Mouse (Mus musculus) heart, postnatal 25 days (tissue): ENCODE data around the gene Jsrp1. TPM values are rescaled to one million over a fixed set of nuclear protein-coding genes. Genes with fewer than 3 reads are reported as not detected.
A peak's percentile ranks its signal among the peaks of the same experiment; 100 is the strongest.
"Not testable (repeated sequence)": the region's sequence is repeated elsewhere in the genome, so short reads cannot be mapped to it uniquely, and the experiment has no call there.

Experiments
- DNase-seq: peaks from one replicate; pipeline ENCODE4 v3.0.0; 2022; ENCODE audit warnings: low spot score
- intact Hi-C: fragments of 180-260 bp; cut with DNase I; formaldehyde crosslinking; loops from one replicate; pipeline ENCODE4 v1.15.1; 2025
- total RNA-seq, 2 experiments: library from RNA; stranded (reverse); gene quantifications; 2 replicates each; pipeline ENCODE4 v1.2.3; 2021

Jsrp1 gene
- total RNA-seq, 2 experiments from 2014 or later = 0.48 to 0.81 TPM

DNA sequence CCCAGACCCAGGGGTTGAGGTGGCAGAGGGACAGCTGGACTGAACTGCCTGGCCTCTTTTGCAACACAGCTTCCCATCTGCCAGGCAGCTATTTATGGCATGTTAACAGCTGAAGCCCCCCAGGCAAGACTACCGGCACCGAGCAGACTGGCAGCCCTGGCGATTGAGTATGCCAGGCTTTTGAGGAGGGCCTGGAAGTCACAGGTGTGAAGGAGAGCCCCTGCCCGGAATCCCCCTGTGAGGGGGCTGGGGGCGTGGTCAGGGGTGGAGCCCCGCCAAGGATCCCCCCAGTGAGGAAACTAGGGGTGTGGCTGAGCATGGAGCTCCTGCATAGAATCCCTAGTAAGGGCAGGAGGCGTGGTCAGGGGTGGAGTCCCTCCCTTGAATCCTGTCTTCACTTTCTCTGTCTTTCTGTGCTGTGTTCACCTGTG, 23.7 kb upstream of the Jsrp1 start:
- no peak for DNase-seq
- intact Hi-C loops = no loop called here

DNA sequence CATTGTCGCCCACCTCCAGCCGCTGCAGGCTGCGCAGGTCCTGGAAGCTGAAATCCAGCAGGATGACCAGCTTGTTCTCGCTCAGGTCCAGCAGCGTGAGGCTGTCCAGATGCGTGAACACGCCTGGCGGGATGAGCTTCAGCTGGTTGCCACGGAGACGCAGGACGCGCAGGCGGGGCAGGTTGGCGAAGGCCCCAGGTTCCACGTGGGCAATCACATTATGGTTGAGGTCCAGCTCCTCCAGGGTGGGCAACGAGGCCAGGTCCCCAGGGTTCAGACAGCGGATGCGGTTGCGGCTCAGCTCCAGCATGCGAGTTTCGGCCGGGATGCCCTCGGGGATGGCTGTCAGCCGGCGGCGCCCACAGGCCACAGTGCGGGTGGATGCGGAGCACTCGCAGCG, 22.3 kb upstream of the Jsrp1 start:
- DNase-seq = no peak
- intact Hi-C loops = no loop called here

DNA sequence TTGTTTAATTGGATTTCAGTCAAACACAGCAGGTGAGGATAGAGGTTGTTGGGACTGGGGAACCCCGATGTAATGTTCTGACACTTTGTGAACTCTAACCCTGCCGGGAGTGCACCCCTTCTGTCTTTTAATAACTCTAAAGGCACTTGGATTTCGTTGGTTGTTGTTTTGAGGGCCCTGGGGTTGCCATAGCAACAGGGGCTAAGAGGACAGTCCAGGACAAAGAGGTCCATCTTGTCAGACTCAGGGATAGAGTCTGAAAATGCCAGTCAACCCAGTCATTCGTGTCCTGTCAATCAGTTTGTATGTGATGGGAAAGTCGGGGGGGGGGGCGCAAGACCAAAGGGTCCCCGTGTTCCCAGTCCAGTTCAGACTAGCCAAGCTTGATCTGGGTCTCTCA, 19.5 kb upstream of the Jsrp1 start:
- intact Hi-C loops = no loop called here
- no peak for DNase-seq

DNA sequence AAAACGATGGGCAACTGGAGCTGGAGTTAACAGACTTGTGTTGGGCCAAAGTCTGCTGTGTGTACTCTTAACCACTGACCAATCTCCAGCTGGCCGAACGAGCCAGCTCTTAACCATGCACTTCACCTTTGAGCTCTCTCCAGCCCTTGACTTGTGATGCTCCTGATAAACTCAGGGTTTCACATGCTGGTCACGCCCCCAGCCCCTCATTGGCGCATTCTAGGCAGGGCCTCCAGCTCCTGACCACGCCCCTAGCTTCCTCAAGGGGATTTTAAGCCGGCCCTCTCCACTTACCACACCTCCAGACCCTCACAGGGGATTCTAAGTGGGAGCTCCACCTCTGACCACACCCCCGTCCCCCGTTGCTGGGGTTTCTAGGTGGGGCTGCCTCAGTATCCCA, 17.8 kb upstream of the Jsrp1 start:
- DNase-seq = no peak
- intact Hi-C loops = no loop called here

DNA sequence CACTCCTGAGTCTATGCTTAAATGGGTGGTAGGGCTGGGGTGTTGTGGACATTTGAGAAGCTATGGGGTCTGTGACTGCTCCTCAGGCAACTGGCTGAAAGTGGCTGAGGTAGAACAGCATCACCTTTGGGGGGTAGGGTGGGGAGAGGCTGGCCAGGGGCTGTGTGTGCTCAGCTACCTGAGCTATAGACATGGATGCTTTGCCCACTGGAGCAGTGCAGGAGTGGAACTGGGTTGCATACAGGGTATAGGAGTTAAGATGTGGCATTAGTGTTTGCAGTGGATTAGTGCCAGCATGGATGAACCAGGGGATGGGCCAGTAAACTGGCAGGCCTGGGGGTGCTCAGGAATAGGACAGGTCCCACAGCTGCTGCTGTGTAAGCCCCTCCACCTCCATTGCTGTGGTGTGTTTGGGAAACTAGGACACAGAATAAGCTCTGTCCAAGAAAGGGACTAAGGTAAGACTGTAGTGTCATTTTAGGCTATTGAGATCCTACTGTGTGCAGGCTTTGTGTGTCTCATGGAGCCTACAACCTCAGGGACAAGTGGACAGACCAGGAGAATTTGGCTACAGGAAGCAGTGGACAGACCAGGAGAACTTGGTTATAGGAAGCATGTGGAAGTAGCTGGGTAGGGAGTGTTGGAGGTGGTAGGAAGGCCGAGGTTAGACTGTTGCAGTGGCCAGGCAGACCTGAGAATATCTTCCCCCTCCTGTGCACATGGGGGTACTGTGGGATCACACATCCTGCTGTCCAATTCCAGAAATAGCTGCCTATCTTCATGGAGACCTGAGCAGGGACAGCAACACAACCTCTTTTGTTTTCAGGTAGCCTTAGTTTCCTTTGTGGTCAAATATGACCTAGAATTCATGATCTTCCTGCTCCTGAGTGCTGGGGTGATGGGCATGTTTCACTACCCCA, 16.3 kb upstream of the Jsrp1 start:
- no peak for DNase-seq
- intact Hi-C loops = no loop called here

DNA sequence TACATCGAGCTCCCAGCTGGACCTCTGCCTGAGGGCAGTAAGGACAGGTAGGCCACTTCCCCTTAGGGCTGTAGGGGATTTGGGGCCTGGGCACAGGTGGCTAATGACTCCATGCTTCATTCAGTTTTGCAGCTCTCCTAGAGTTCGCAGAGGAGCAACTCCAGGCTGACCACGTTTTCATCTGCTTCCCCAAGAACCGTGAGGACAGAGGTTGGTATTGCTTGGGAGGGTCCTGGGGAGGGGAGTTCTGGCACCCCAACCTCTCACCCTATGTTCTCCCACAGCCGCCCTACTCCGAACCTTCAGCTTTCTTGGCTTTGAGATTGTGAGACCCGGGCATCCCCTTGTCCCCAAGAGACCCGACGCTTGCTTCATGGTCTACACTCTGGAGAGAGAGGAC, 15.3 kb upstream of the Jsrp1 start:
- intact Hi-C loops, DNase-seq: not testable (repeated sequence)

GRCm38 (mm10) chr10:80827870-80828420, 14.6 kb upstream of the Jsrp1 start:
- DNase-seq = no peak
- intact Hi-C loops = loop anchor here (2.0 kb wide), 1 partner anchor 29 kb away; the partner anchor contains the start of genes Plekhj1 and Sf3a2

DNA sequence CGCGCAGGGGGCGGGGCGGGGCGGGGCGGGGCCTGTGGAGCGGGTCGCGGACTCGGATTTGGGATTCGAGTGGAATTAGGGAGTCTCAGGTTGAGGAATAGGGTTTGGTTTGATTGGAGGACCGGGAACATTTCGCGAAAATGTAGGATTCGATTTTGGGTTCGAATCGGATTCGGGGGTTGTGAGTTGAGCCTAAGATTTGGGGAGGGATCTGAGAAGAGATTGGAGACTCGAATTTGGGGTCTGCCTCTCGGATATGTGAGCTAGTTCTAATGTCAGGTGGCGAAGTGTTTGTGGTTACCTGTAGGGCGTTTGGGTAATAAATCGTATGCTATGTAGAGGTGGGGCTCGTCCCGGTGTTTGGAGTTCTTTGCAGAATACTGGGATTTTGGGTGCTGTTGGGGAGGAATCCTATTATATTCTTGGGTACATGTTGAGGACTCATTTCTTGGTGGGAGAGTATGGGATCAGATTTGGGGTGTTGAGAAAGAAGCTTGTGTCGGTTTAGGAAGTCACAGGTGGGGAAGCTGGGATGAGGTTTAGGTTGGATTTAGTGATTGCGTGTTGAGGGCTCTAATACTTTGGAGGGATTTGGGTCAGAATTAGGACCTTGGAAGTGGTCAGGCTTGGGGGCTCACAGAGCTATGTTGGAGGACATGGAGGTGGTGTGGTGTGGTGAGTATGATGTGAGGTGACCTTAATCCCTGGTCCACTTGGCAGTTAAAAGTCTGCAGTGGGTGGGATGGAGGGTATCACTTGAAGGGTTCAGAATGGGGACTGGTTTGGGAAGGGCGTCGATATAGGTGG, 14.0 kb upstream of the Jsrp1 start:
- intact Hi-C loops = loop anchor here (2.0 kb wide), 1 partner anchor 28 kb away; the partner anchor contains the start of genes Plekhj1 and Sf3a2

DNA sequence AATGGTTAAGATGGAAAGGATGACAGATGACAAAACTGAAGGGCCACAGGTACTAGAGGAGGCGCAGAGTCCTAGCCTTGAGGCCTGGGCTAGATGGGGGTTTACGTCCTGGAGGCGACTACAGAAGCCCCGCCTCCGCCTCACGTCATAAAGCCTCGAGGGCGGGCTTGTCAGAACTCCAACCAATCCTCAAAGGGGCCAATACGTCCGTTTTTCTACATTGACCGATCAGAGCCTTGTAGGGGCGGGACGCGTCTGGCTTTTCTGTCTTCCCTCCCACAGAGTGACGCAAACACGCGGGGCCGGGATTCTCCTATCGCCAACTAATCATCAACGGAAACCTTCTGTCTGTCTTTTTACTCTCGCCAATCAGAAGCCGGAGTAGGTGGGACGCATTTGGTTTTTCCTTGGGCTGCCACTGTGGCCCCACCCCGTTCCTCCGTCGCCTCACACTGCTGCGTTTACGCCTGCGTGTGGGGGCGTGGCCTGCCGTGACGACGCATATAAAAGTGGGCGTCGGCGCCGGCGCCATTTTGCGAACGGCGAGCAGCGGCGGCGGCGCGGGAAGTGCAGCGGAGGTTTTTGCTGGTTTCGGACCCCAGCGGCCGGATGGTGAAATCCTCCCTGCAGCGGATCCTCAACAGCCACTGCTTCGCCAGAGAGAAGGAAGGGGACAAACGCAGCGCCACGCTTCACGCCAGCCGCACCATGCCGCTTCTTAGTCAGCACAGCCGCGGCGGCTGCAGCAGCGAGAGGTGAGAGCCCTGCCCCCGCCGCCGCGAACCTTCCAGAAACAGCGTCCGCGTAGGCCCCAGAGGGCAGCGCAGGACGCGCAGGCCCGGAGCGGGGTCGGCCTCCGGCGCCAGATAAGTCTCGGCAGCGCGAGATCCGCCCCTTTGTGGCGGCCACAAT, 13.1 kb upstream of the Jsrp1 start, which contains the start of gene Oaz1:
Gene Oaz1 (plus strand): TSS at position 506 of the 912 bp plus-strand sequence.
- DNase-seq = peak; percentile 100
- intact Hi-C loops = loop anchor here (2.0 kb wide), 1 partner anchor 28 kb away; the partner anchor contains the start of genes Plekhj1 and Sf3a2

More for the DNA sequence above, 14.0 kb upstream of the Jsrp1 start:
- no peak for DNase-seq

GRCm38 (mm10) chr10:80824827-80825226, 11.5 kb upstream of the Jsrp1 start:
- no peak for DNase-seq
- intact Hi-C loops = no loop called here

DNA sequence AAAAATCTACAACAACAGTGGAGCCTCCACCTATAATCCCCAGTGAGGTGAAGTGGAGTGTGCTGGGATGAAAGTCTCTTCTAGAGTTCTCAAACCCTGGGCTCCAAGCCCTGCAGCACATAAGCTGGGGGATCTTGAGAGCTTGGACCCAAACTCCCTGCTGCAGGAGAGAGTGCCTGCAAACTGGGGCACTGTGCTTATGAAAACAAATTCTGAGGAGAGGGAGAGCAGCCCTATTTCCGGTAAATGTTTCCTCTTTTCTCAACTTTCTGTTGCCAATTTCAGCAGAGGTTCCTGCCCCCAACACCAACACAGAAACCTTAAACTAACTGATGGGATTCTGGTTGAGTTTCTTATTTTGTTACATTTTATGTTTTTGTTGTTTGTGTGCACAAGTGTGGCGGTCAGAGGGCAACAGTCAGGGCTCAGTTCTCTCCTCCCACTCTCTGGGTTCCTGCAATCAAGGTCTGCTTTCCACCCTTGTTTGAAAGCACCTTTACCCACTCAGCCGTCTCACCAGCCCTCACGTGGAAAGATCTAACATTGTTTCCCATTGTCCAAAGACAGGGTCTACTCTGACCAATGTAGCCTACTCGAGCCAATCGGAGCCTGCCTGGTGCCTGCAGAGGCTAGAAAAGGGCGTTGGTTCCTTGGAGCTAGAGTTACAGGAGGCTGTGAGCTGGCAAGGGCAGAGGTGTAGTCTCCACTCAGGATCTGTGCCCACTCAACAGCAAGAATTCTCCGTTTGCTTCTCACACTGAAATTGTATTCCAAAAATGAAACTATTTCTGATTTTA, 10.7 kb upstream of the Jsrp1 start:
- intact Hi-C loops = no loop called here
- DNase-seq = no peak

DNA sequence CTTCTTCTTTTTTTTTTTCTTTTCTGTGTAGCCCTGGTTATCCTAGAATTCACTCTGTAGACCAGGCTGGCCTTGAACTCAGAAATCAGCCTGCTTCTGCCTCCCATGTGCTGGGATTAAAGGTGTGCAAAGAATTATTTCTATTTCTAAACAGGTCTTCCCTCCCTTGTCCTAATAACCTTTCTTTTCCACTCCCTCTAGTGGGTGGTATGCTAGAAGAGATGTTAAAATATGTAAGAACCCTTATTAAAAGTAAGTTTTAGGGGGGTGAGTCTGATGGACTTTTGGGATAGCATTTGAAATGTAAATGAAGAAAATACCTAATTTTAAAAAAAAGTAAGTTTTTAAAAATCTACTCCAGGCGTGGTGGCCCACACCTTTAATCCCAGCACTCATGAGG, 10.0 kb upstream of the Jsrp1 start:
- intact Hi-C loops = no loop called here

GRCm38 (mm10) chr10:80822528-80822927, 9.2 kb upstream of the Jsrp1 start:
- intact Hi-C loops = loop anchor here (1.0 kb wide), 1 partner anchor 58 kb away; no protein-coding TSS in a partner anchor
- DNase-seq = no peak

More for the DNA sequence above, 10.0 kb upstream of the Jsrp1 start:
- DNase-seq = no peak

DNA sequence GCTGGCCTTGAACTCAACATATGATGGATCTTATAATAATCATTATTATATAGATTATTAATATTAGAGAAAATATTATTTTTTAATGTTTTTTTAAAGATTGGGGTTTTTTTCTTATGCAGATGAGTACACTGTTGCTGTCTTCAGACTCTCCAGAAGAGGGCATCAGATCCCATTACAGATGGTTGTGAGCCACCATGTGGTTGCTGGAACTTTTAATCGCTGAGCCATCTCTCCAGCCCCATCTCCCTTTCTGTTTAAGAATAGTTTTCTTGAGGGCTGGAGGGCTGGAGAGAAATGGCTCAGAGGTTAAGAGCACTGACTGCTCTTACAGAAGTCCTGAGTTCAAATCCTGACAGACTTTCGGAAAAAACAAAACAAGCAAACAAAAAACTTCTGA, 8.7 kb upstream of the Jsrp1 start:
- intact Hi-C loops = loop anchor here (1.0 kb wide), 1 partner anchor 58 kb away; no protein-coding TSS in a partner anchor
- no peak for DNase-seq

- no peak for DNase-seq
- intact Hi-C loops = loop anchor here (5.0 kb wide), 1 partner anchor 178 kb away; no protein-coding TSS in a partner anchor
Observed at GRCm38 (mm10) chr10:80819406-80819805, 6.1 kb upstream of the Jsrp1 start.

DNA sequence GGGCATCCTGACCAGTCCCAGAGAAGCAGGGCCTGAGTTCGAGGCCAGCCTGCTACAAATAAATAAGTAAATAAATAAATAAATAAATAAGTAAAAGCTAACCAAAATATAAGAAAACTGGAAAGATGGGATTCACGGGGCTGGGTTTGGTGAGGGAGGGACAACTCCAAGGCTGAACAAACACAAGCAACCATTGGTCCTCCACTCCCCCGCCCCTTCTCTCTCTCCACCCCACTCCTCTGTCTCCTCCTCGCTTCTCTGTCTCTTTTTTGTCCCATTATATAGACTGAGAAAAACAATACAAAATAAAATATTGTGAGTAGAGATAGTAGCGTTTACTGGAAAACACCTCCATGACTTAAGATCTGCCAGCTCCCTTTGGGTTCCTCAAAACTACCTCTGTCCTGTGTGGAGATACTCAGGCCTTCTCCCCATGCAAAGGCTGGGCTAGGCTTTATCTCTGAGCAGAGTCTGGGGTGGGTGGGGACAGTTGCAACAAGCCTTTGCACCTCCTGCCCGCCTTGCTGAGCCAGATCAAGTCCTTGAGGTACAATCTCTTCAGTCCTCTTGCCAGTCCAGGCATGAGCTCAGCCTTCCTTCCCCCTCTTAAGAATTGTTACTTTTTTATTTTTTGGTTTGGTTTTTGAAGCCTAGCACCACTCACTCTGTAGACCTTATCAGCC, 5.4 kb upstream of the Jsrp1 start:
- intact Hi-C loops = loop anchor here (5.0 kb wide), 1 partner anchor 179 kb away; no protein-coding TSS in a partner anchor
- DNase-seq = no peak

GRCm38 (mm10) chr10:80817955-80818354, 4.7 kb upstream of the Jsrp1 start:
- not testable (repeated sequence) for DNase-seq
- intact Hi-C loops = loop anchor here (5.0 kb wide), 1 partner anchor 179 kb away; no protein-coding TSS in a partner anchor
